Mouse (Mus musculus) erythroblast, embryonic 14.5 days (primary cell): Measurements from ENCODE around the gene Prss42.

ENCODE experiments used
- GATA1 ChIP-seq: IDR thresholded peaks from 2 replicates; pipeline ENCODE4 v1.6.1; 2012; ENCODE audit warnings: low read length, inconsistent platforms, mixed read lengths
- TAL1 ChIP-seq: IDR thresholded peaks from 3 replicates; pipeline ENCODE4 v1.6.1; 2012; ENCODE audit warnings: low read length, inconsistent platforms, mixed read lengths

DNA sequence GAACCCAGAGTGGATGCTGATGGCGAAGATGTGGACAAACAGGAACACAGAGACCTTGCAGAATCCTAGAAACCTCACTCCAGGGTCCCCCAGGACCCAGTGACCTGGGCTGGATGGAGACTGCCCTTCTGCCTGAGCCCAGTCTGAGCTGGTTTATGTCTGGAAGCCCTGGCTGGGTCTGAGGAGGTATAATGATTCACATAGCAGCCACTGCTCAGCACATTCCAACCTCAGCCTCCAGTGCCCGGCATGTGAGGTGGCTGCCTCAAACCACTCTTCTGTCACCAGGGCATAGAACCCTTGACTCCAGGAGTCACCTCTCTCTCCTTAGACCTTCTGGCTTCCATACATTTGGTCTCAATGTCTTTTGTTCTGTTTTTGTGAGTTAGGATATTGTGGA is 49.5 kb upstream of the Prss42 start:
- TF ChIP-seq GATA1 (no peak), TAL1 (no peak)
